ENCODE assay signal across 8 mouse cellular contexts in the genomic region with DNA sequence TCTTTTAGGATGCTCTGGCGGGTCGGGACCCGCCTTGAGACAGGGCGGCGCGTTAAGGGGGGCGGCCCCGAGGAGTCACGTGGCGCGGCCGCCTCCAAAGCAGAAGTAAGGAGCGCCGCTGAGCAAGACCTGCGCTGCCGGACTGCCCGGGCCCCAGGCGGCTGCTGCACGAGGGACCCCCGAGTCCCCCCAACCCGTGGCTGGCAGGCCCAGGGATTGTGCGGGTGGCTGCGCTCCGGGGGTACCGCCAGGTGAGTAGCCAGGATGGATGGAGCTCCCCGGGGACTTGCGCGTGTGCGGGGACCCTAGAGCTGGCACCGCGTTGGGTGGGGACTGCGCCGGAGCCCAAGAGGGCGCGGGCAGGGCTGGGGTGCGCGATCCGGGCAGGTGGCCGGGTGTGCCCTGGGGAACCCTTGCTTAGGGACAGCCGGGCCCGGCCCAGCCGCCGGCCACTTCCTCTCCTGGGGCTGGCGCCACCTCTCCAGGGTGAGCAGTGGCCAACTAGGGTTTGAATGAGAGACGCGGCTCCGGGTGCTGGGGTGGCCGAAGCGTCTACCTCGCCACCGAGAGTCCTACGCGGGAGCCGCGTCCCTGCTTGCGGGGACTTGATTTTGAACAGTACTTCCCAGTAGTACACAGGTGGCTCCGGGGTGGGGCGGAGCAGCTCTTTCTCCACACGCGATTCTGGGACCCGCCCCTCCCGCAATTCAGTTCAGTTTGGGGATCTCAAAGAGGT. TPM values are rescaled to one million over a fixed set of nuclear protein-coding genes. Genes with fewer than 3 reads are reported as not detected.
DNase-seq lines count a peak whose midpoint lies in the region; ATAC-seq and TF ChIP-seq lines count a peak whose summit lies in the region.

Gene Plcg2, plus strand, starts transcription at position 113 of the 736 bp plus-strand sequence.

- no peak for TF ChIP-seq CTCF in kidney, postnatal 0 days (IDR thresholded peaks at IDR 0.05; ENCODE audit: low read depth)

- no peak within 1 kb of the TSS for H3K27ac ChIP-seq in embryonic facial prominence, embryonic 11.5 days (replicated peaks; ENCODE audit: low read depth, low read length)
- H3K27ac ChIP-seq in heart, embryonic 14.5 days (replicated peaks in 1 of 2; ENCODE audit: control insufficient read depth in 1 of 2, insufficient read depth in 1 of 2, low read depth in 2 of 2, low read length in 2 of 2): no peak within 1 kb of the TSS
- no peak within 1 kb of the TSS for H3K27ac ChIP-seq in kidney, postnatal 0 days

- peak within 1 kb of the TSS; percentile 61 for H3K4me3 ChIP-seq in embryonic facial prominence, embryonic 11.5 days (ENCODE audit: low read depth, low read length)
- peak within 1 kb of the TSS; percentile 71 to 75 for H3K4me3 ChIP-seq in heart, embryonic 14.5 days (ENCODE audit: control insufficient read depth in 1 of 2, insufficient read depth in 1 of 2, low read depth in 1 of 2, low read length in 2 of 2)
- H3K4me3 ChIP-seq in kidney, postnatal 0 days (replicated peaks; ENCODE audit: low read depth, low read length): peak within 1 kb of the TSS; percentile 63

- ATAC-seq in embryonic facial prominence, embryonic 11.5 days (replicated peaks; ENCODE audit: insufficient number of reproducible peaks, low FRiP score, low TSS enrichment, low read depth): peak; percentile 61; the same call in 1 of the 2 replicates
- peak; percentile 46; the same call in 1 of the 2 replicates for ATAC-seq in heart, embryonic 14.5 days (ENCODE audit: insufficient number of reproducible peaks, insufficient read depth, low FRiP score, low read depth)
- peak; percentile 57; the same call in 1 of the 2 replicates for ATAC-seq in kidney, postnatal 0 days (replicated peaks; ENCODE audit: low FRiP score, low read depth)

- peak; percentile 47 for DNase-seq in layer of hippocampus, adult 9-11 months
- DNase-seq in layer of hippocampus, postnatal 36 days: no peak
- peak; percentile 59 for DNase-seq in embryonic facial prominence, embryonic 11.5 days (ENCODE audit: low spot score)
- peak; percentile 43 for DNase-seq in kidney, postnatal 0 days (ENCODE audit: low spot score)
- DNase-seq in lung, postnatal 25 days (ENCODE audit: low spot score): peak; percentile 38
- peak; percentile 34 for DNase-seq in retina, embryonic 14.5 days (ENCODE audit: low spot score)
- peak; percentile 47 for DNase-seq in urinary bladder, postnatal 25 days (ENCODE audit: low spot score)

- under 1% methylated on average over 62 of the region's 62 CpGs for WGBS in embryonic facial prominence, embryonic 11.5 days
- WGBS in heart, embryonic 14.5 days: under 1% methylated on average over 62 of the region's 62 CpGs
- WGBS in kidney, postnatal 0 days: under 1% methylated on average over 60 of the region's 62 CpGs

- H3K36me3 ChIP-seq in embryonic facial prominence, embryonic 11.5 days (replicated peaks; ENCODE audit: control insufficient read depth, insufficient read depth, low read depth, low read length): no peaks in the 10 kb centered on the region
- H3K36me3 ChIP-seq in heart, embryonic 14.5 days (ENCODE audit: control insufficient read depth, insufficient read depth, low read length): no peaks in the 10 kb centered on the region
- no peaks in the 10 kb centered on the region for H3K36me3 ChIP-seq in kidney, postnatal 0 days (ENCODE audit: insufficient read depth, low read length)

- peak within 1 kb of the TSS; percentile 100 for H3K4me2 ChIP-seq in embryonic facial prominence, embryonic 11.5 days (ENCODE audit: low read depth, low read length)
- H3K4me2 ChIP-seq in heart, embryonic 14.5 days (ENCODE audit: low read length): peak within 1 kb of the TSS; percentile 100
- peak within 1 kb of the TSS; percentile 99 for H3K4me2 ChIP-seq in kidney, postnatal 0 days (ENCODE audit: low read length)

- H3K9ac ChIP-seq in embryonic facial prominence, embryonic 11.5 days (replicated peaks; ENCODE audit: low read length): peak within 1 kb of the TSS; percentile 58
- peak within 1 kb of the TSS; percentile 78 for H3K9ac ChIP-seq in heart, embryonic 14.5 days (ENCODE audit: low read length)
- H3K9ac ChIP-seq in kidney, postnatal 0 days (ENCODE audit: low read depth, low read length): peak within 1 kb of the TSS; percentile 62

- peaks cover 17% of the 10 kb centered on the region for H3K27me3 ChIP-seq in embryonic facial prominence, embryonic 11.5 days (ENCODE audit: control insufficient read depth, insufficient read depth, low read length)
- peaks cover 12% of the 10 kb centered on the region for H3K27me3 ChIP-seq in heart, embryonic 14.5 days (ENCODE audit: control insufficient read depth, insufficient read depth, low read length)
- no peaks in the 10 kb centered on the region; the same call in 1 of the 2 replicates for H3K27me3 ChIP-seq in kidney, postnatal 0 days (ENCODE audit: insufficient read depth, low read length)

- no peaks in the 10 kb centered on the region for H3K9me3 ChIP-seq in embryonic facial prominence, embryonic 11.5 days (replicated peaks; ENCODE audit: control insufficient read depth, low read length)
- no peaks in the 10 kb centered on the region for H3K9me3 ChIP-seq in heart, embryonic 14.5 days (ENCODE audit: control insufficient read depth, low read length)
- no peaks in the 10 kb centered on the region for H3K9me3 ChIP-seq in kidney, postnatal 0 days (replicated peaks; ENCODE audit: low read length)

- no peaks in the 10 kb centered on the region for H3K4me1 ChIP-seq in embryonic facial prominence, embryonic 11.5 days (ENCODE audit: control insufficient read depth, insufficient read depth, low read length)
- peaks cover 12 to 20% of the 10 kb centered on the region in 2 experiments for H3K4me1 ChIP-seq in heart, embryonic 14.5 days (ENCODE audit: control insufficient read depth in 2 of 2, insufficient read depth in 2 of 2, low read length in 2 of 2)
- H3K4me1 ChIP-seq in kidney, postnatal 0 days (replicated peaks; ENCODE audit: insufficient read depth, low read length): peaks cover 7% of the 10 kb centered on the region; the same call in 1 of the 2 replicates

RNA-seq across cellular contexts. Expression of gene Plcg2, which starts in this region (rescaled TPM):
- 1 to 10 TPM; 2.6 to 3.3 TPM for total RNA-seq in layer of hippocampus, postnatal 36 days (2021)
- polyA plus RNA-seq in embryonic facial prominence, embryonic 11.5 days (2014; fragmentation: Nextera tagmentation; extraction: Ambion mirVana): 1.8 and 2.4 TPM in 2 replicates
- 5.0 and 5.2 TPM in 2 replicates for polyA plus RNA-seq in heart, embryonic 14.5 days (2014; fragmentation: Nextera tagmentation; extraction: Ambion mirVana)
- polyA plus RNA-seq in kidney, postnatal 0 days (2015; fragmentation: Nextera tagmentation; extraction: Ambion mirVana): 7.3 and 8.0 TPM in 2 replicates

Comparison
In these comparisons a context has a peak if more than half of its experiments do, and no peak if none do; other contexts are left out.
1. DNase-seq: peak in layer of hippocampus, adult 9-11 months (single experiment), embryonic facial prominence, embryonic 11.5 days (single experiment), kidney, postnatal 0 days (single experiment), lung, postnatal 25 days (single experiment), retina, embryonic 14.5 days (single experiment) and urinary bladder, postnatal 25 days (single experiment); none in layer of hippocampus, postnatal 36 days (0 of 2).
2. Peak in every context shown above with its lines, with median percentiles within 50 percentile points of each other: ATAC-seq, H3K4me2 ChIP-seq, H3K4me3 ChIP-seq and H3K9ac ChIP-seq.